13 mouse cellular contexts compared by ENCODE assay signal in the genomic region with DNA sequence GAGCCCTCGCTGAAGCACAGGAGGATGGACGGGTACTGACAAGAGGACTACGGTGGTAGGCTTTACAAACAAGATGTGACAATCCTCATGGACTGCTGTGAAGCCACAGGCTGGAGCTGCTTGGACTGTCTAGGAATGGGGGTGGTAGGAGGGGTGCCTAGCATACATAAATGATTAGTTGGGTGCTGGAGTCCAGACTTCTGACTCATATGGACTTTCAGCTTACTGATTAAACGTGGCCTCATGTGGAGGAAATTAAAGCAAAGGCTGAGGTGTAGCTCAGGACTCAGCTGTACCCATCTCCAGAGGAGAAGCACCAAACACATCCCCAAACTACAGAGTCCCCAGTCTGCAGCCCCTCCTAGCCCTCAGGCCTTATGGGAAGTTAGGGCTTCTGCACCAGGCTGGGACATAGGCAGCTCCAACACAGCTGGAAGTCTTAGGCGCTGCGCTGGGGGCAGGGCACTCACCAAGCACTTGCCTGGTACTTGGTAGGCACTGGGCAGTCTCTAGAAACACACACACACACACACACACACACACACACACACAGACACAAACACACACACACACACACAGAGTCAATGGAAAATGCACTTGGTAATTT. TPM values are rescaled to one million over a fixed set of nuclear protein-coding genes. Genes with fewer than 3 reads are reported as not detected.
A peak's percentile ranks its signal among the peaks of the same experiment; 100 is the strongest.
DNase-seq lines count a peak whose midpoint lies in the region; ATAC-seq and TF ChIP-seq lines count a peak whose summit lies in the region.
"Had no signal": no experiment of that assay in that cellular context is flagged by ENCODE, and none has a peak within 500 bp of the region (broad histone marks: within the 10 kb centered on the region; RNA-seq: fewer than 3 reads in every experiment).

No protein-coding gene starts in this region.

- intact Hi-C loops in gastrocnemius, adult 2 months (cut with DNase I): loop anchor here (10.0 kb wide), 1 partner anchor 1243 kb away; a partner anchor contains a TSS
- intact Hi-C loops in gastrocnemius, postnatal 36 days (cut with DNase I): no loop called here

- ATAC-seq in forebrain, embryonic 13.5 days: no peak
- ATAC-seq: forebrain, embryonic 14.5 days; inflammation-experienced regulatory T-cells, adult 6 months; midbrain, embryonic 15.5 days had no signal

- H3K9me3 ChIP-seq in forebrain, embryonic 13.5 days (replicated peaks): no peaks in the 10 kb centered on the region
- H3K9me3 ChIP-seq: midbrain, embryonic 15.5 days had no signal

- peaks cover 38% of the 10 kb centered on the region; the same call in 1 of the 2 replicates for H3K4me1 ChIP-seq in spleen, adult 2 months (ENCODE audit: control insufficient read depth, insufficient read depth, insufficient read length)
- peaks cover 27% of the 10 kb centered on the region for H3K4me1 ChIP-seq in small intestine, adult 2 months (ENCODE audit: control insufficient read depth, insufficient read depth, insufficient read length, low read length)
- peaks cover 34% of the 10 kb centered on the region for H3K4me1 ChIP-seq in forebrain, embryonic 13.5 days

- TF ChIP-seq POLR2A in spleen, adult 2 months (IDR thresholded peaks at IDR 0.05; ENCODE audit: low read depth, low read length): no peak
- TF ChIP-seq POLR2A in small intestine, adult 2 months (IDR thresholded peaks at IDR 0.05; ENCODE audit: low read depth, low read length): no peak

- H3K36me3 ChIP-seq in spleen, adult 2 months (ENCODE audit: control insufficient read depth, insufficient read depth, low read length): 0 out of 2 replicates have a peak, but pooled peaks cover 2% of the 10 kb centered on the region
- H3K36me3 ChIP-seq in small intestine, adult 2 months (ENCODE audit: control insufficient read depth, insufficient read depth, low read length): peaks cover 13% of the 10 kb centered on the region
- peaks cover 57% of the 10 kb centered on the region for H3K36me3 ChIP-seq in forebrain, embryonic 13.5 days (ENCODE audit: poor library complexity, severe bottlenecking)
- H3K36me3 ChIP-seq: midbrain, embryonic 15.5 days had no signal

- no peak for TF ChIP-seq CTCF in gastrocnemius, adult 2 months (IDR thresholded peaks at IDR 0.05)
- TF ChIP-seq CTCF in spleen, adult 2 months (IDR thresholded peaks at IDR 0.05; ENCODE audit: extremely low read depth, insufficient read depth, insufficient read length, insufficient replicate concordance): no peak
- TF ChIP-seq CTCF in small intestine, adult 2 months (IDR thresholded peaks at IDR 0.05; ENCODE audit: extremely low read depth, insufficient read length, insufficient replicate concordance, low read depth, low read length): no peak

- peak overlapping the region; percentile 43; the same call in 1 of the 2 replicates for H3K27ac ChIP-seq in gastrocnemius, adult 2 months
- H3K27ac ChIP-seq in spleen, adult 2 months (ENCODE audit: insufficient read depth, low read length): peak overlapping the region; percentile 55
- peak overlapping the region; percentile 81 for H3K27ac ChIP-seq in small intestine, adult 2 months (ENCODE audit: insufficient read depth, low read depth, low read length)
- no peak overlapping the region for H3K27ac ChIP-seq in forebrain, embryonic 13.5 days
- H3K27ac ChIP-seq: midbrain, embryonic 15.5 days had no signal

- H3K9ac ChIP-seq in forebrain, embryonic 13.5 days: no peak overlapping the region
- H3K9ac ChIP-seq: midbrain, embryonic 15.5 days had no signal

- 65% methylated on average over 6 of the region's 6 CpGs for WGBS in spleen, adult 2 months
- WGBS in small intestine, adult 2 months: 37% methylated on average over 6 of the region's 6 CpGs
- WGBS in forebrain, embryonic 13.5 days: 75% methylated on average over 6 of the region's 6 CpGs

- DNase-seq in gastrocnemius, adult 2 months: peak; percentile 25
- no peak for DNase-seq in gastrocnemius, postnatal 36 days
- no peak for DNase-seq in spleen, adult 2 months (ENCODE audit: low read depth in 1 of 2, low spot score in 2 of 2)
- no peak for DNase-seq in spleen, postnatal 10 days (ENCODE audit: low spot score in 2 of 2)
- DNase-seq in kidney, adult 9 months: peak; percentile 67
- no peak for DNase-seq in frontal cortex, postnatal 14 days (ENCODE audit: low spot score in 2 of 2)
- DNase-seq: lung, adult 2 months had no signal

- no peak overlapping the region for H3K4me3 ChIP-seq in gastrocnemius, adult 2 months
- no peak overlapping the region for H3K4me3 ChIP-seq in spleen, adult 2 months (ENCODE audit: extremely low read depth, insufficient read depth, insufficient read length)
- 0 out of 2 replicates have a peak overlapping the region, but pooled peaks have one; percentile 23 for H3K4me3 ChIP-seq in small intestine, adult 2 months (ENCODE audit: low read depth, low read length)
- H3K4me3 ChIP-seq in forebrain, embryonic 13.5 days: no peak overlapping the region
- H3K4me3 ChIP-seq: midbrain, embryonic 15.5 days had no signal

- H3K4me2 ChIP-seq in forebrain, embryonic 13.5 days: no peak overlapping the region
- H3K4me2 ChIP-seq: heart, embryonic 11.5 days; midbrain, embryonic 15.5 days had no signal

- no peaks in the 10 kb centered on the region for H3K27me3 ChIP-seq in spleen, adult 2 months (ENCODE audit: control insufficient read depth, insufficient read depth, low read length)
- H3K27me3 ChIP-seq in small intestine, adult 2 months (ENCODE audit: control insufficient read depth, insufficient read depth, low read length): no peaks in the 10 kb centered on the region
- H3K27me3 ChIP-seq in forebrain, embryonic 13.5 days: no peaks in the 10 kb centered on the region
- H3K27me3 ChIP-seq: midbrain, embryonic 15.5 days had no signal

RNA-seq across cellular contexts. Expression of a gene that starts 4.2 kb away (rescaled TPM):
- 1 to 10 TPM; 8.7 to 9.5 TPM for total RNA-seq in gastrocnemius, adult 2 months (2021)
- total RNA-seq in gastrocnemius, postnatal 36 days (2021): 10 to 100 TPM in 1 of 2 experiments, 1 to 10 TPM in 1; 9.9 to 10.6 TPM
- polyA plus RNA-seq in spleen, adult 2 months (2012; rRNA removed): 72.3 and 80.8 TPM in 2 replicates
- polyA plus RNA-seq in small intestine, adult 2 months (2012; rRNA removed): 41.8 and 78.2 TPM in 2 replicates
- 116 and 127 TPM in 2 replicates for polyA plus RNA-seq in forebrain, embryonic 13.5 days (2015; fragmentation: Nextera tagmentation; extraction: Ambion mirVana)

RNA-seq across cellular contexts. Expression of a gene that starts 8.0 kb away (rescaled TPM):
- total RNA-seq in gastrocnemius, adult 2 months (2021): under 1 TPM; 0.46 to 0.59 TPM
- 1 to 10 TPM; 1.3 to 1.4 TPM for total RNA-seq in gastrocnemius, postnatal 36 days (2021)
- 2.8 and 4.3 TPM in 2 replicates for polyA plus RNA-seq in spleen, adult 2 months (2012; rRNA removed)
- 1.9 and 4.1 TPM in 2 replicates for polyA plus RNA-seq in small intestine, adult 2 months (2012; rRNA removed)
- 22.0 and 26.7 TPM in 2 replicates for polyA plus RNA-seq in forebrain, embryonic 13.5 days (2015; fragmentation: Nextera tagmentation; extraction: Ambion mirVana)

RNA-seq across cellular contexts. Expression of a gene that starts 26.7 kb away (rescaled TPM):
- total RNA-seq in gastrocnemius, adult 2 months (2021): 10 to 100 TPM; 41.2 to 41.6 TPM
- total RNA-seq in gastrocnemius, postnatal 36 days (2021): 10 to 100 TPM; 40.6 to 50.2 TPM
- 76.7 and 135 TPM in 2 replicates for polyA plus RNA-seq in spleen, adult 2 months (2012; rRNA removed)
- 129 and 424 TPM in 2 replicates for polyA plus RNA-seq in small intestine, adult 2 months (2012; rRNA removed)
- polyA plus RNA-seq in forebrain, embryonic 13.5 days (2015; fragmentation: Nextera tagmentation; extraction: Ambion mirVana): 168 TPM in 2 replicates

RNA-seq across cellular contexts. Expression of a gene that starts 26.8 kb away (rescaled TPM):
- 1 to 10 TPM; 2.6 to 3.1 TPM for total RNA-seq in gastrocnemius, adult 2 months (2021)
- 1 to 10 TPM; 2.5 to 3.0 TPM for total RNA-seq in gastrocnemius, postnatal 36 days (2021)
- polyA plus RNA-seq in spleen, adult 2 months (2012; rRNA removed): 9.1 and 12.0 TPM in 2 replicates
- polyA plus RNA-seq in small intestine, adult 2 months (2012; rRNA removed): 87.8 and 224 TPM in 2 replicates
- 3.9 and 4.8 TPM in 2 replicates for polyA plus RNA-seq in forebrain, embryonic 13.5 days (2015; fragmentation: Nextera tagmentation; extraction: Ambion mirVana)

RNA-seq across cellular contexts. Expression of a gene that starts 42.6 kb away (rescaled TPM):
- 10 to 100 TPM; 55.6 to 64.3 TPM for total RNA-seq in gastrocnemius, adult 2 months (2021)
- 10 to 100 TPM; 47.7 to 50.9 TPM for total RNA-seq in gastrocnemius, postnatal 36 days (2021)
- 45.3 and 56.4 TPM in 2 replicates for polyA plus RNA-seq in spleen, adult 2 months (2012; rRNA removed)
- 27.4 and 57.1 TPM in 2 replicates for polyA plus RNA-seq in small intestine, adult 2 months (2012; rRNA removed)
- 68.7 and 68.8 TPM in 2 replicates for polyA plus RNA-seq in forebrain, embryonic 13.5 days (2015; fragmentation: Nextera tagmentation; extraction: Ambion mirVana)

Comparison
In these comparisons a context has a peak if more than half of its experiments do, and no peak if none do; other contexts are left out.
1. DNase-seq: peak in gastrocnemius, adult 2 months (single experiment) and kidney, adult 9 months (single experiment); none in gastrocnemius, postnatal 36 days (0 of 2), spleen, adult 2 months (0 of 2), spleen, postnatal 10 days (0 of 2) and frontal cortex, postnatal 14 days (0 of 2).